Mouse (Mus musculus) CH12.LX (cell line): Measurements from ENCODE around the gene Btbd10. TPM values are rescaled to one million over a fixed set of nuclear protein-coding genes. Genes with fewer than 3 reads are reported as not detected.

Experiments
- DNase-seq: peaks from one replicate; pipeline ENCODE4 v3.0.0-alpha.2; 2013; ENCODE audit errors: extremely low read depth
- H3K27ac ChIP-seq: 2 replicates; pipeline ENCODE4 v1.5.1; 2012; ENCODE audit warnings: low read depth, mild to moderate bottlenecking, control low read depth, moderate library complexity; ENCODE audit not compliant: insufficient read depth
- H3K27me3 ChIP-seq: replicated peaks from 2 replicates; pipeline ENCODE3; 2012; ENCODE audit warnings: inconsistent platforms
- H3K36me3 ChIP-seq, 2 experiments: replicated peaks in 1 of 2; 2 replicates each; pipeline versions ENCODE3 to v1.6.1; 2012; ENCODE audit warnings: inconsistent platforms in 1 of 2, low read length in 1 of 2, mild to moderate bottlenecking in 1 of 2, mixed read lengths in 1 of 2, moderate library complexity in 1 of 2; ENCODE audit not compliant: control insufficient read depth in 1 of 2, insufficient read depth in 1 of 2
- H3K4me1 ChIP-seq, 2 experiments: 2 replicates each; pipeline ENCODE4 v1.6.1; 2012; ENCODE audit warnings: inconsistent platforms in 1 of 2, moderate library complexity in 1 of 2; ENCODE audit not compliant: insufficient read depth in 2 of 2, control insufficient read depth in 1 of 2
- H3K4me2 ChIP-seq: 2 replicates; pipeline ENCODE4 v1.6.1; 2012; ENCODE audit warnings: low read depth, mild to moderate bottlenecking, control low read depth; ENCODE audit not compliant: poor library complexity, insufficient read depth, severe bottlenecking
- H3K4me3 ChIP-seq, 3 experiments: fragments of 150-350 bp in 1 of 3; sonication (generic) in 1 of 3; replicated peaks in 1 of 3; 2 replicates each; pipeline versions ENCODE3 to v1.5.1; 2011 to 2012; ENCODE audit warnings: low read depth in 2 of 3, low read length in 2 of 3, mild to moderate bottlenecking in 2 of 3, moderate library complexity in 2 of 3, control low read depth in 1 of 3, improper control_type of control experiment in 1 of 3, inconsistent platforms in 1 of 3, mixed read lengths in 1 of 3; ENCODE audit not compliant: poor library complexity in 1 of 3
- H3K79me2 ChIP-seq: replicated peaks from 2 replicates; pipeline ENCODE4 v1.6.1; 2012; ENCODE audit warnings: mild to moderate bottlenecking, moderate library complexity; ENCODE audit not compliant: control insufficient read depth, poor library complexity, insufficient read depth, severe bottlenecking; ENCODE audit errors: extremely low read depth
- H3K9ac ChIP-seq: 2 replicates; pipeline ENCODE4 v1.6.1; 2012; ENCODE audit warnings: low read depth, mild to moderate bottlenecking, control low read depth, moderate library complexity; ENCODE audit not compliant: insufficient read depth
- H3K9me3 ChIP-seq: replicated peaks from 2 replicates; pipeline ENCODE3; 2012; ENCODE audit warnings: low read length, inconsistent platforms, mixed read lengths
- BHLHE40 ChIP-seq: IDR thresholded peaks from 2 replicates; pipeline ENCODE4 v1.6.1; 2011; ENCODE audit warnings: mild to moderate bottlenecking, low read depth, low read length, improper control_type of control experiment
- CHD1 ChIP-seq: IDR thresholded peaks from 2 replicates; pipeline ENCODE4 v1.6.1; 2012; ENCODE audit warnings: low read depth, low read length, improper control_type of control experiment, inconsistent platforms
- ELF1 ChIP-seq: IDR thresholded peaks from 2 replicates; pipeline ENCODE4 v1.6.1; 2014; ENCODE audit warnings: low read depth, mild to moderate bottlenecking, inconsistent platforms, low read length, improper control_type of control experiment
- EP300 ChIP-seq: IDR thresholded peaks from 2 replicates; pipeline ENCODE4 v1.6.1; 2011; ENCODE audit warnings: low read length, improper control_type of control experiment
- GABPA ChIP-seq: IDR thresholded peaks from 2 replicates; pipeline ENCODE4 v1.6.1; 2012; ENCODE audit warnings: low read depth, low read length, improper control_type of control experiment, inconsistent platforms; ENCODE audit not compliant: insufficient replicate concordance
- HCFC1 ChIP-seq: IDR thresholded peaks from 2 replicates; pipeline ENCODE4 v1.6.1; 2012; ENCODE audit warnings: low read depth, mild to moderate bottlenecking, inconsistent platforms, low read length, improper control_type of control experiment
- IRF4 ChIP-seq: IDR thresholded peaks from 2 replicates; pipeline ENCODE4 v1.6.1; 2014; ENCODE audit warnings: low read depth, mild to moderate bottlenecking, inconsistent platforms, low read length, improper control_type of control experiment
- KAT2A ChIP-seq: IDR thresholded peaks from 2 replicates; pipeline ENCODE4 v1.6.1; 2012; ENCODE audit warnings: low read length, improper control_type of control experiment, inconsistent platforms; ENCODE audit not compliant: insufficient replicate concordance
- MAFK ChIP-seq: IDR thresholded peaks from 2 replicates; pipeline ENCODE4 v1.6.1; 2011; ENCODE audit warnings: low read length, improper control_type of control experiment; ENCODE audit not compliant: insufficient replicate concordance
- MAZ ChIP-seq: IDR thresholded peaks from 2 replicates; pipeline ENCODE4 v1.6.1; 2012; ENCODE audit warnings: low read depth, mild to moderate bottlenecking, inconsistent platforms, low read length, improper control_type of control experiment, moderate library complexity
- MEF2A ChIP-seq: IDR thresholded peaks from 2 replicates; pipeline ENCODE4 v1.6.1; 2014; ENCODE audit warnings: low read depth, mild to moderate bottlenecking, inconsistent platforms, low read length, improper control_type of control experiment, borderline replicate concordance
- MXI1 ChIP-seq: IDR thresholded peaks from 2 replicates; pipeline ENCODE4 v1.6.1; 2011; ENCODE audit warnings: mild to moderate bottlenecking, low read depth, low read length, improper control_type of control experiment
- MYC ChIP-seq: IDR thresholded peaks from 2 replicates; pipeline ENCODE4 v1.6.1; 2011; ENCODE audit warnings: low read depth, mild to moderate bottlenecking, improper control_type of control experiment, low read length
- PAX5 ChIP-seq: IDR thresholded peaks from 2 replicates; pipeline ENCODE4 v1.6.1; 2012; ENCODE audit warnings: low read length, inconsistent platforms, mixed read lengths
- POLR2A ChIP-seq: IDR thresholded peaks from 2 replicates; pipeline ENCODE4 v1.6.1; 2011; ENCODE audit warnings: low read depth, mild to moderate bottlenecking, improper control_type of control experiment, low read length
- RAD21 ChIP-seq: IDR thresholded peaks from 2 replicates; pipeline ENCODE4 v1.6.1; 2011; ENCODE audit warnings: low read depth, mild to moderate bottlenecking, low read length, improper control_type of control experiment, moderate library complexity
- RCOR1 ChIP-seq: conservative IDR thresholded peaks from 2 replicates; pipeline ENCODE4 v1.6.1; 2012; ENCODE audit warnings: low read depth, mild to moderate bottlenecking, inconsistent platforms, low read length, improper control_type of control experiment
- SIN3A ChIP-seq: IDR thresholded peaks from 2 replicates; pipeline ENCODE4 v1.6.1; 2012; ENCODE audit warnings: low read length, improper control_type of control experiment, inconsistent platforms
- TBP ChIP-seq: conservative IDR thresholded peaks from 2 replicates; pipeline ENCODE4 v1.6.1; 2011; ENCODE audit warnings: low read depth, low read length, improper control_type of control experiment
- ZC3H11A ChIP-seq: IDR thresholded peaks from 2 replicates; pipeline ENCODE4 v1.6.1; 2012; ENCODE audit warnings: low read depth, mild to moderate bottlenecking, inconsistent platforms, low read length, improper control_type of control experiment
- ZKSCAN1 ChIP-seq: IDR thresholded peaks from 2 replicates; pipeline ENCODE4 v1.6.1; 2012; ENCODE audit warnings: low read depth, inconsistent platforms, low read length, improper control_type of control experiment, borderline replicate concordance
- ZMIZ1 ChIP-seq: IDR thresholded peaks from 2 replicates; pipeline ENCODE4 v1.6.1; 2012; ENCODE audit warnings: low read depth, mild to moderate bottlenecking, inconsistent platforms, low read length, improper control_type of control experiment
- ZNF384 ChIP-seq: IDR thresholded peaks from 2 replicates; pipeline ENCODE4 v1.6.1; 2012; ENCODE audit warnings: low read depth, low read length, improper control_type of control experiment, inconsistent platforms
- dilution Hi-C: fragments of 300-500 bp; cut with MboI; formaldehyde crosslinking; loops from 2 replicates; pipeline ENCODE4 v1.14.3; 2020; ENCODE audit warnings: low sequenced_read_pairs; ENCODE audit not compliant: extremely low pct_unique_long_range_greater_than_20kb, extremely low pct_ligation_motif_present
- in situ Hi-C: fragments of 300-500 bp; cut with MboI; formaldehyde crosslinking; loops from 3 replicates; pipeline ENCODE4 v1.14.3; 2019; ENCODE audit warnings: low sequenced_read_pairs, low pct_ligation_motif_present, low pct_unique_long_range_greater_than_20kb, mixed read lengths
- polyA plus RNA-seq: library from polyadenylated mRNA; unstranded; fragments of >175 nt; gene quantifications from 2 replicates; pipeline ENCODE4 v1.2.1, GENCODE M21; 2012; ENCODE audit warnings: low read depth; ENCODE audit not compliant: insufficient read length
- total RNA-seq, 2 experiments: library from RNA; depleted of rRNA; stranded (reverse); fragments of 300-350 nt in 1 of 2; fragments of >200 nt in 1 of 2; gene quantifications; 2 replicates each; pipeline ENCODE4 v1.2.3; 2012 to 2014

Gene Btbd10
- total and polyA plus RNA-seq, 3 experiments, result 13.6 to 23.9 (median 17.0) TPM

- H3K36me3 ChIP-seq, result peaks cover 0 to 4% of the 10 kb centered on the region in 2 experiments
- TF ChIP-seq RAD21 (no peak), RCOR1 (no peak), BHLHE40 (no peak), KAT2A (no peak), IRF4 (no peak), TBP (no peak)
- H3K4me2 ChIP-seq, result no peak overlapping the region
- H3K79me2 ChIP-seq, result 0 out of 2 replicates have a peak, but pooled peaks cover 2% of the 10 kb centered on the region
- no peaks in the 10 kb centered on the region for H3K27me3 ChIP-seq
- H3K4me1 ChIP-seq, result peaks cover 0 to 31% of the 10 kb centered on the region in 2 experiments; a peak in 2 of 4 replicates
- in situ Hi-C loops (no loop called here), dilution Hi-C loops (no loop called here)
- H3K9ac ChIP-seq, result no peak overlapping the region
- H3K27ac ChIP-seq, result no peak overlapping the region
- H3K9me3 ChIP-seq, result no peaks in the 10 kb centered on the region
- DNase-seq, result no peak
- H3K4me3 ChIP-seq, result no peak overlapping the region
Observed at GRCm38 (mm10) chr7:113367440-113367839, 1.8 kb downstream of the Btbd10 start.

DNA sequence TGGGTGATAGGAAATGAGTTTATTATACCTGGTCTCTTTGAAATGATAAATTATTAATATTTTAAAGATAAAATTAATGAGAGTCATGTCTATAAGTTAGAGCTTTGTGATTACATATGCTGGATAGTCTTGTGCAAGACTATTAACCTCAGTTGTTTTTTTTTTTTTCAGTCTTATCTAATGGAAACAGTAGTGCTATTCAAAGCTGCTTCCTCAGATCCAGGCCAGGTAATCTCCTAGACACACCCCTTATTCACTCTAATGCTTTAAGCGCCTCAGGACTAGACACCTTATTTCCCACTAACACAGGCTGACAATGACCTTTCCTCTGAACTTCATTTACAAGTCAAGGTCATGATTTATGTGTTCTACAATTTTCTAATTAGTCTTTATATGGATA is 20.1 kb downstream of the Btbd10 start:
- TF ChIP-seq GABPA, result no peak
- TF ChIP-seq EP300, result no peak
- TF ChIP-seq POLR2A, result no peak
- no peak for TF ChIP-seq SIN3A
- no peak for TF ChIP-seq CHD1
- TF ChIP-seq MAFK, result no peak
- TF ChIP-seq BHLHE40, result no peak
- TF ChIP-seq ELF1, result no peak
- no peak for TF ChIP-seq RCOR1
- no peak for TF ChIP-seq MAZ
- TF ChIP-seq MYC, result no peak
- TF ChIP-seq PAX5, result no peak
- TF ChIP-seq HCFC1, result no peak
- no peak for TF ChIP-seq ZNF384
- no peak for TF ChIP-seq ZMIZ1
- TF ChIP-seq ZC3H11A, result no peak
- TF ChIP-seq ZKSCAN1, result no peak
- TF ChIP-seq MEF2A, result no peak
- no peak for TF ChIP-seq MXI1

More for the DNA sequence above, 20.1 kb downstream of the Btbd10 start:
- Histone ChIP-seq H3K36me3 (peaks cover 0 to 2% of the 10 kb centered on the region in 2 experiments), H3K79me2 (no peaks in the 10 kb centered on the region), H3K4me1 (no peaks in the 10 kb centered on the region), H3K27ac (no peak overlapping the region), H3K4me2 (no peak overlapping the region), H3K4me3 (no peak overlapping the region), H3K9ac (no peak overlapping the region), H3K27me3 (no peaks in the 10 kb centered on the region), H3K9me3 (no peaks in the 10 kb centered on the region)
- in situ Hi-C loops (no loop called here), dilution Hi-C loops (no loop called here)
- no peak for DNase-seq
